Mouse (Mus musculus) heart, adult 18-20 months (tissue): ENCODE results near the gene Mff. TPM values are rescaled to one million over a fixed set of nuclear protein-coding genes. Genes with fewer than 3 reads are reported as not detected.

ENCODE experiments used
- total RNA-seq, 2 experiments: library from RNA; stranded (reverse); gene quantifications; 2 replicates each; pipeline ENCODE4 v1.2.3; 2021

Mff gene
- total RNA-seq, 2 experiments from 2014 or later: 162 to 180 TPM

Other genes starting within 250 kb of the Mff start
- 1 to 10 TPM; 4.2 to 4.7 TPM for gene Col4a4, start 138.0 kb upstream of the Mff start, total RNA-seq
- gene Col4a3, start 138.0 kb upstream of the Mff start, total RNA-seq: 1 to 10 TPM; 1.1 to 1.5 TPM
- gene Tm4sf20, start 43.6 kb downstream of the Mff start, total RNA-seq: not detected
- gene Gm47791, start 46.4 kb downstream of the Mff start, total RNA-seq: not detected
- 10 to 100 TPM; 27.3 to 27.5 TPM for gene Agfg1, start 114.6 kb downstream of the Mff start, total RNA-seq
- not detected for gene A030005L19Rik, start 188.4 kb downstream of the Mff start, total RNA-seq
- not detected for gene A030014E15Rik, start 200.0 kb downstream of the Mff start, total RNA-seq
- gene Gm6217, start 206.5 kb downstream of the Mff start, total RNA-seq: not detected
- gene A030003K21Rik, start 218.5 kb downstream of the Mff start, total RNA-seq: not detected
- gene Gm7544, start 231.1 kb downstream of the Mff start, total RNA-seq: not detected
- not detected for gene Gm47955, start 235.4 kb downstream of the Mff start, total RNA-seq